Mouse (Mus musculus): ENCODE data around the gene Wipf3. TPM values are rescaled to one million over a fixed set of nuclear protein-coding genes. Genes with fewer than 3 reads are reported as not detected.

The Wipf3 gene
- polyA plus RNA-seq, 1 experiment from 2014 or later: 0.05 TPM

- no peaks in the 10 kb centered on the region for H3K27me3 ChIP-seq
- H3K4me1 ChIP-seq (replicated peaks): no peaks in the 10 kb centered on the region
- no peaks in the 10 kb centered on the region for H3K9me3 ChIP-seq (replicated peaks)
- no peak overlapping the region for H3K9ac ChIP-seq
- no peak overlapping the region for H3K27ac ChIP-seq (replicated peaks)
- H3K36me3 ChIP-seq (replicated peaks): no peaks in the 10 kb centered on the region
- H3K4me2 ChIP-seq: no peak overlapping the region
- H3K4me3 ChIP-seq (replicated peaks): no peak overlapping the region
- 76% methylated on average over 7 of the region's 7 CpGs for WGBS (ENCODE audit: insufficient replicate concordance)
- ATAC-seq (ENCODE audit: insufficient read depth): no peak
Measured at GRCm38 (mm10) chr6:54539396-54539795, 110.0 kb downstream of the Wipf3 start.

GRCm38 (mm10) chr6:54540252-54540887, 111.0 kb downstream of the Wipf3 start:
- Histone ChIP-seq H3K27me3 (no peaks in the 10 kb centered on the region), H3K9ac (no peak overlapping the region), H3K27ac (replicated peaks) (no peak overlapping the region), H3K36me3 (replicated peaks) (no peaks in the 10 kb centered on the region), H3K9me3 (replicated peaks) (no peaks in the 10 kb centered on the region), H3K4me3 (replicated peaks) (no peak overlapping the region), H3K4me2 (no peak overlapping the region), H3K4me1 (replicated peaks) (no peaks in the 10 kb centered on the region)
- no peak for ATAC-seq (ENCODE audit: insufficient read depth)
- 61% methylated on average over 9 of the region's 9 CpGs for WGBS (ENCODE audit: insufficient replicate concordance)

DNA sequence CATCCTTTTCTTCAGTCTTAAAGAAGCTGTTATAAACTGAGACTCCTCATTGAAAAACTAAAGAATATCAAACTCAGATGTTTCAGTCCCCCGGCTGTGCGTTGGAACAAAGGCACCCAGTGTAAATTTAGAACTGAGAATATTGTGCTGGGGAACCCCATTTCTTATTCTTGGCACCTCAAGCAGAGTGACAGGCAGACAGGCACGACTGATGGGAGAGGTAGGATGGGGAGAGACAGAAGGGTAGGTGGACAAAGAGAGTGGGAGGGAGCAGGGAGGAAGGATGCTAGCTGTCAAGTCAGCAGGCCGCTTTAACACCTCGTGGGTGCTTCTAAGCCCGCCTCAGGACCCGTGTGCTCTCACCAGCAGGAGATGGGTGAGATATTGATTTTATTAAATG, 113.4 kb downstream of the Wipf3 start:
- no peaks in the 10 kb centered on the region for H3K36me3 ChIP-seq (replicated peaks)
- H3K4me2 ChIP-seq: no peak overlapping the region
- no peak for ATAC-seq (ENCODE audit: insufficient read depth)
- 79% methylated on average over 7 of the region's 7 CpGs for WGBS (ENCODE audit: insufficient replicate concordance)
- no peak overlapping the region for H3K9ac ChIP-seq
- H3K9me3 ChIP-seq (replicated peaks): no peaks in the 10 kb centered on the region
- H3K4me1 ChIP-seq (replicated peaks): no peaks in the 10 kb centered on the region
- no peak overlapping the region for H3K4me3 ChIP-seq (replicated peaks)
- H3K27me3 ChIP-seq: no peaks in the 10 kb centered on the region
- no peak overlapping the region for H3K27ac ChIP-seq (replicated peaks)

DNA sequence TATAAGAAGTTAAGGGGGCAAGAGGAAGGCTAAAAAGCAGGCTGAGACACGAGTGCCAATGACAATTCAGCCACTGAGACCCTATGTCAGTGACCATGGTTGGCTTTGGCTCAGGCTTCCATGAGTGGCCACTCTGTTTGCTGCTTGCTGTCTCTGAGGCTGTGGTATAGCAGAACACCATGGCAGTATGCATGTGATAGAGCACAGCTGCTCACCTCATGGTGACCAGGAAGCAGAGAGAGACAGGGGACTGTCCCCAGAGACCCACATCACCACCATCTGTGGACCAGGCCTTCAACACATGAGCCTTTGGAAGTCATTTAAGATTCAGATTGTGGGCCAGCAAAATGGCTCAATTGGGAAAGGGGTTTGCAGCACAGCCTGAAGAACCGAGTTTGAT, 114.2 kb downstream of the Wipf3 start:
- Histone ChIP-seq H3K9ac (no peak overlapping the region), H3K27ac (replicated peaks) (no peak overlapping the region)

DNA sequence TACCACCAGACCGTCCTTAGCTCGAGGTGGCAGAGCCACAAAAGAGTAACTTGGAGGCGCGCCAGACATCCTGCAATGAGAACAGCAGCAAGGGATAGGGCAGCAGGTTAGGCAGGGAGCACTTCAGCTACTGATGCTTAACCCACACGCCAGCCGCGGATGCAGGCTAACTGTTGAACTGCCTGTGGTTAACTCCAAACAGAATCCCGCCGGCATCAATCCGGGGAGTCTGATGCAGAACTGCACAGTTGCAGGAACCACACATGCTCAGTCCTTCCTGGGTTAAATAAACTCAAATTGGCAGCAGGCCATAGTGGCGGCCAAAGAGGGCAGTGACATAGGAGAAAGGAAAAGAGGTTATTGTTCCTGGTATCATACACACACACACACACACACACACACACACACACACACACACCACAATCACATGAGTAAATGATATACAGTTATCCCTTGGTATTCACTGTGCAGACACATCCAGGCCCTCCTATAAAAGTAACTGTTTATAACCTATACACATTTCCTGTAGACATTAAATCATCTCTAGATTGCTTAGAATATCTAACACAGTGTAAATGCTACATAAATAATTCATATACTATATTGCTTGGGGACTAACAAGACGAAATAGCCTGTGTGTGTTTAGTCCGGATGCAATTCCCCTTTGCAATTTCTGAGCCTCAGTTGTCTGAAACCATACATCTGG, 119.1 kb downstream of the Wipf3 start:
- no peaks in the 10 kb centered on the region for H3K9me3 ChIP-seq (replicated peaks)
- no peak overlapping the region for H3K9ac ChIP-seq
- ATAC-seq (ENCODE audit: insufficient read depth): no peak
- no peak overlapping the region for H3K4me2 ChIP-seq
- 62% methylated on average over 13 of the region's 13 CpGs for WGBS (ENCODE audit: insufficient replicate concordance)
- no peaks in the 10 kb centered on the region for H3K4me1 ChIP-seq (replicated peaks)
- H3K4me3 ChIP-seq (replicated peaks): no peak overlapping the region
- H3K27me3 ChIP-seq: no peaks in the 10 kb centered on the region
- no peak overlapping the region for H3K27ac ChIP-seq (replicated peaks)
- H3K36me3 ChIP-seq (replicated peaks): no peaks in the 10 kb centered on the region

More for the DNA sequence above, 114.2 kb downstream of the Wipf3 start:
- Histone ChIP-seq H3K4me1 (replicated peaks) (no peaks in the 10 kb centered on the region), H3K27me3 (no peaks in the 10 kb centered on the region), H3K36me3 (replicated peaks) (no peaks in the 10 kb centered on the region), H3K4me2 (no peak overlapping the region), H3K9me3 (replicated peaks) (no peaks in the 10 kb centered on the region), H3K4me3 (replicated peaks) (no peak overlapping the region)
- WGBS (ENCODE audit: insufficient replicate concordance): 55% methylated on average over 2 of the region's 2 CpGs
- ATAC-seq (ENCODE audit: insufficient read depth): no peak

DNA sequence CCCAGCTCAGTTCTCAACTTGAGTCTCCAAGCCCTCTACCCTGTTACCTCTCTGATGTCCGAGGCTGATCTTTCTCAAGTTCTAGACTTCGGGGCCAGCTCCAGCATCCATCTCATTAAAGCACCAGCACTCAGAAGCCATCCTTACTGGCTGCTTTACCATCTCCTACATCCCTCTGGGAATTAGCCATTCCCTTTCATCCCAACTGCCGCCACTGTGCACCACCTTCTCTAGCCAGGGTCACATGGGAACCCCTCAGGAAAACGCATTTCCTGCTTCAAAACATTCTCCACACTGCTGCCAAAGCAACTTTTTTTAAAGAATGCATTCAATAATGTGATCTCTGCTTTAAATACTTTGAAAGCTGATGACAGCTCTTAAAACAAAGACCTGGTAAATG, 119.9 kb downstream of the Wipf3 start:
- Histone ChIP-seq H3K36me3 (replicated peaks) (no peaks in the 10 kb centered on the region), H3K4me2 (no peak overlapping the region), H3K4me1 (replicated peaks) (no peaks in the 10 kb centered on the region), H3K9me3 (replicated peaks) (no peaks in the 10 kb centered on the region), H3K27ac (replicated peaks) (no peak overlapping the region), H3K27me3 (no peaks in the 10 kb centered on the region), H3K4me3 (replicated peaks) (no peak overlapping the region), H3K9ac (no peak overlapping the region)
- no peak for ATAC-seq (ENCODE audit: insufficient read depth)
- 58% methylated on average over 4 of the region's 4 CpGs for WGBS (ENCODE audit: insufficient replicate concordance)

DNA sequence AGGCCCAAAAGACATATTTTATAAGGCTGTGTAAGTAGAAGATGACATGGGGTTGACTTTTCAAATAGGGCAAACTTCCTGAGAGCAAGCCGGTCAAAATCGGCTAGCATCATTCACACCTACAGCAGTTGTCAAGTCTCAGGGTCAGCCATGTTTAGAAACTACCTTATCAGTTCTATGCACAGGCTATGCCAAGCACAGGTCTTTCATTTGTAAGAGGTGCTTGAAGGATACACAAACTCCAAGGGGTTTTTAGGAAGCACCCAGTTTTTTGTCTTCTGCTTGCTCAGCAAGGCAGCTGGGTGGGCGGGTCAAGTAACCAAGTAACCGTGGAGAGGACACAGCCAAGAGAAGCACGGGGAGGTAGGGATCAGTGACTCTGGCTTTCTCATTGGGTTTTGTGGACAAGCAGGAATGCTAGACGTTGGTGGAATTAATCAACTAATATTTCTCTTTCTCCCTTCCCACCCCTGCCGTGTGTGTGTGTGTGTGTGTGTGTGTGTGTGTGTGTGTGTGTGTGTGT, 121.5 kb downstream of the Wipf3 start:
- Histone ChIP-seq H3K4me3 (replicated peaks) (no peak overlapping the region), H3K4me1 (replicated peaks) (no peaks in the 10 kb centered on the region), H3K27ac (replicated peaks) (no peak overlapping the region), H3K4me2 (no peak overlapping the region), H3K36me3 (replicated peaks) (no peaks in the 10 kb centered on the region), H3K27me3 (no peaks in the 10 kb centered on the region), H3K9ac (no peak overlapping the region), H3K9me3 (replicated peaks) (no peaks in the 10 kb centered on the region)
- ATAC-seq (ENCODE audit: insufficient read depth): no peak
- WGBS (ENCODE audit: insufficient replicate concordance): 67% methylated on average over 7 of the region's 7 CpGs

- no peaks in the 10 kb centered on the region for H3K36me3 ChIP-seq (replicated peaks)
- H3K9me3 ChIP-seq (replicated peaks): no peaks in the 10 kb centered on the region
- no peak for ATAC-seq (ENCODE audit: insufficient read depth)
- no peaks in the 10 kb centered on the region for H3K4me1 ChIP-seq (replicated peaks)
- 63% methylated on average over 9 of the region's 9 CpGs for WGBS (ENCODE audit: insufficient replicate concordance)
- H3K27me3 ChIP-seq: no peaks in the 10 kb centered on the region
- no peak overlapping the region for H3K4me3 ChIP-seq (replicated peaks)
- no peak overlapping the region for H3K27ac ChIP-seq (replicated peaks)
- H3K9ac ChIP-seq: no peak overlapping the region
- H3K4me2 ChIP-seq: no peak overlapping the region
Measured at GRCm38 (mm10) chr6:54552721-54553413, 123.5 kb downstream of the Wipf3 start.

Other genes starting within 250 kb of the Wipf3 start
- 0.88 and 1.1 TPM in 2 replicates for gene Prr15, start 103.8 kb upstream of the Wipf3 start, polyA plus RNA-seq (2015; fragmentation: Nextera tagmentation; extraction: Ambion mirVana)
- 0.31 and 0.41 TPM in 2 replicates for gene Scrn1, start 136.9 kb downstream of the Wipf3 start, polyA plus RNA-seq (2015; fragmentation: Nextera tagmentation; extraction: Ambion mirVana)
- 2.6 and 2.8 TPM in 2 replicates for gene Plekha8, start 165.5 kb downstream of the Wipf3 start, polyA plus RNA-seq (2015; fragmentation: Nextera tagmentation; extraction: Ambion mirVana)
- gene Fkbp14, start 167.7 kb downstream of the Wipf3 start, polyA plus RNA-seq (2015; fragmentation: Nextera tagmentation; extraction: Ambion mirVana): 4.7 and 5.0 TPM in 2 replicates